Mouse (Mus musculus): ENCODE results near the gene Tcte1. TPM values are rescaled to one million over a fixed set of nuclear protein-coding genes. Genes with fewer than 3 reads are reported as not detected.

Gene Tcte1
- not detected in 2 replicates for total RNA-seq (2021)
- long read RNA-seq, result 0 reads

- no peak for DNase-seq
Measured at GRCm38 (mm10) chr17:45523263-45523662, at the start of gene Tcte1. Gene Tcte1 (plus strand): TSS chr17:45523434.

- DNase-seq, result no peak
Measured at GRCm38 (mm10) chr17:45473667-45474066, 49.6 kb upstream of the Tcte1 start.

- no peak for DNase-seq
Measured at GRCm38 (mm10) chr17:45474146-45474545, 49.1 kb upstream of the Tcte1 start.

- peak; percentile 69 for DNase-seq
Measured at GRCm38 (mm10) chr17:45474669-45475465, 48.4 kb upstream of the Tcte1 start, which contains the start of gene Spats1. Gene Spats1 (minus strand): TSS chr17:45475415.

- peak; percentile 82 for DNase-seq
Measured at GRCm38 (mm10) chr17:45478234-45478825, 44.9 kb upstream of the Tcte1 start.

GRCm38 (mm10) chr17:45480429-45480828 is 42.8 kb upstream of the Tcte1 start:
- peak; percentile 30 for DNase-seq

- DNase-seq, result no peak
Measured at GRCm38 (mm10) chr17:45485581-45485980, 37.7 kb upstream of the Tcte1 start.

GRCm38 (mm10) chr17:45487216-45487615 is 36.0 kb upstream of the Tcte1 start:
- DNase-seq, result no peak

- no peak for DNase-seq
Measured at GRCm38 (mm10) chr17:45488321-45489254, 34.6 kb upstream of the Tcte1 start.

- DNase-seq, result peak; percentile 27
Measured at GRCm38 (mm10) chr17:45489736-45490135, 33.5 kb upstream of the Tcte1 start.

- DNase-seq, result no peak
Measured at GRCm38 (mm10) chr17:45490532-45491154, 32.6 kb upstream of the Tcte1 start.

- no peak for DNase-seq
Measured at GRCm38 (mm10) chr17:45495398-45495797, 27.8 kb upstream of the Tcte1 start.

- no peak for DNase-seq
Measured at GRCm38 (mm10) chr17:45498397-45498796, 24.8 kb upstream of the Tcte1 start.

GRCm38 (mm10) chr17:45499516-45499915 is 23.7 kb upstream of the Tcte1 start:
- DNase-seq, result no peak

GRCm38 (mm10) chr17:45500981-45501380 is 22.3 kb upstream of the Tcte1 start:
- no peak for DNase-seq

GRCm38 (mm10) chr17:45502324-45502723 is 20.9 kb upstream of the Tcte1 start:
- no peak for DNase-seq

GRCm38 (mm10) chr17:45503301-45503973 is 19.8 kb upstream of the Tcte1 start:
- DNase-seq, result no peak

GRCm38 (mm10) chr17:45505941-45506465 is 17.2 kb upstream of the Tcte1 start:
- DNase-seq, result no peak

GRCm38 (mm10) chr17:45506700-45507189 is 16.5 kb upstream of the Tcte1 start, which contains the start of gene Aars2:
Gene Aars2 (plus strand): TSS chr17:45506841.
- DNase-seq, result peak; percentile 95

- DNase-seq, result no peak
Measured at GRCm38 (mm10) chr17:45510871-45511270, 12.4 kb upstream of the Tcte1 start.

GRCm38 (mm10) chr17:45511757-45512156 is 11.5 kb upstream of the Tcte1 start:
- DNase-seq, result no peak

Measured in adrenal gland, postnatal 25 days (tissue).